Mouse (Mus musculus): ENCODE measurements at regions not wholly inside any gene's neighbourhood (a gene's known extent, or its start where the extent isn't known, plus 50 kb on each side); places are given as distances from the start of the nearest gene placed in this dataset.

DNA sequence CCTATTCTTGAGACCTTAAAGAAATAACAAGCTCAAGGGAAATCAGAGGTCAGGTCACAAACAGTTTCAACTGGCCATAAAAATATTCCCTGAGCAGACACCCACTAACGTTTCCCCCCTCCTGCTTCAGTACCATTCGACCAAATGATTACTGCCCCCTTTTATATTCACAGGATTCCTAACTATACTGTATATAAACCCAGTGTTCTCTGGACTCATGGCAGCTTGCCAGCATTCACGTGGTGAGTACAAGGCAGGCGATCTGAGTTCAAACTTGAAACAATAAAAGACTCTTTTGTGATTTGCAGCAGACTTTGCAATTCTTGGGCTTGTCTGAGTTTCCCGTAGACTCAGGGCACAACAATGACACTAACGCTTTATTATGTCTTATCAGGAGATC is 989.0 kb upstream of the H2afb3 start:
- TF ChIP-seq POLR2A (IDR thresholded peaks at IDR 0.05; ENCODE audit: control insufficient read depth, low read depth, low read length) = no peak
- TF ChIP-seq CTCF (IDR thresholded peaks at IDR 0.05; ENCODE audit: control insufficient read depth, insufficient read depth, insufficient replicate concordance, low read depth, low read length) = no peak

All from testis, adult 2 months (tissue).